In genomic region chr9:107582509-107583062, GRCm38 (mm10) we compare ENCODE assay signal across 15 mouse cellular contexts. TPM values are rescaled to one million over a fixed set of nuclear protein-coding genes. Genes with fewer than 3 reads are reported as not detected.
DNase-seq lines count a peak whose midpoint lies in the region; ATAC-seq and TF ChIP-seq lines count a peak whose summit lies in the region.
"Had no signal": no experiment of that assay in that cellular context is flagged by ENCODE, and none has a peak within 500 bp of the region (broad histone marks: within the 10 kb centered on the region; RNA-seq: fewer than 3 reads in every experiment).

No protein-coding gene starts in this region.

- DNase-seq in kidney, adult 2 months, result peak; percentile 59
- no peak for DNase-seq in kidney, postnatal 14 days
- peak; percentile 36 for DNase-seq in 416B (ENCODE audit: low read depth)
- no peak for DNase-seq in G1E (ENCODE audit: low spot score)
- DNase-seq in limb, embryonic 10.5 days (ENCODE audit: low spot score), result no peak
- no peak for DNase-seq in frontal cortex, postnatal 14 days (ENCODE audit: low spot score in 2 of 2)
- DNase-seq in cerebellum, adult 9-11 months, result no peak
- DNase-seq: heart, adult 18-20 months; heart, postnatal 14 days; thymus, postnatal 25 days had no signal

- no peak for ATAC-seq in G1E (ENCODE audit: extremely low read depth, insufficient number of reproducible peaks, low FRiP score, poor library complexity, severe bottlenecking)
- ATAC-seq in hindbrain, embryonic 16.5 days, result no peak
- ATAC-seq: inflammation-experienced regulatory T-cells, adult 6 months; lung, postnatal 0 days had no signal

- no peak overlapping the region for H3K27ac ChIP-seq in kidney, adult 2 months (ENCODE audit: insufficient read depth, low read depth, low read length)
- no peak overlapping the region for H3K27ac ChIP-seq in limb, embryonic 10.5 days
- H3K27ac ChIP-seq in hindbrain, embryonic 16.5 days (ENCODE audit: low read depth, low read length), result no peak overlapping the region
- H3K27ac ChIP-seq: midbrain, embryonic 12.5 days had no signal

- H3K4me2 ChIP-seq in hindbrain, embryonic 16.5 days (ENCODE audit: low read length), result no peak overlapping the region

- no peak overlapping the region for H3K4me3 ChIP-seq in kidney, adult 2 months (ENCODE audit: insufficient read depth, low read depth, low read length)
- peak overlapping the region; percentile 83; the same call in 1 of the 2 replicates for H3K4me3 ChIP-seq in G1E (ENCODE audit: low read depth, low read length)
- H3K4me3 ChIP-seq in limb, embryonic 10.5 days, result 0 out of 2 replicates have a peak overlapping the region, but pooled peaks have one; percentile 2
- no peak overlapping the region for H3K4me3 ChIP-seq in hindbrain, embryonic 16.5 days (ENCODE audit: low read length)
- H3K4me3 ChIP-seq: midbrain, embryonic 12.5 days had no signal

- TF ChIP-seq CTCF in kidney, adult 2 months (conservative IDR thresholded peaks at IDR 0.05; ENCODE audit: insufficient read depth, insufficient read length, low read depth, low read length), result no peak
- TF ChIP-seq CTCF in G1E (IDR thresholded peaks at IDR 0.05; ENCODE audit: low read depth, low read length), result no peak

- WGBS in kidney, adult 2 months, result 53% methylated on average over 7 of the region's 7 CpGs
- WGBS in limb, embryonic 10.5 days, result 91% methylated on average over 7 of the region's 7 CpGs
- WGBS in hindbrain, embryonic 16.5 days, result 82% methylated on average over 7 of the region's 7 CpGs

- H3K27me3 ChIP-seq in kidney, adult 2 months (replicated peaks; ENCODE audit: control insufficient read depth, insufficient read depth, low read length), result no peaks in the 10 kb centered on the region
- no peaks in the 10 kb centered on the region for H3K27me3 ChIP-seq in G1E (ENCODE audit: insufficient read depth, low read length)
- H3K27me3 ChIP-seq in limb, embryonic 10.5 days (ENCODE audit: low read depth, poor library complexity, severe bottlenecking), result no peaks in the 10 kb centered on the region
- H3K27me3 ChIP-seq in hindbrain, embryonic 16.5 days (replicated peaks; ENCODE audit: control insufficient read depth, insufficient read depth, low read length), result no peaks in the 10 kb centered on the region
- H3K27me3 ChIP-seq: CH12.LX; midbrain, embryonic 12.5 days had no signal

- no peaks in the 10 kb centered on the region for H3K36me3 ChIP-seq in kidney, adult 2 months (ENCODE audit: control insufficient read depth, insufficient read depth, low read length)
- H3K36me3 ChIP-seq in G1E (replicated peaks), result peaks cover 57% of the 10 kb centered on the region
- H3K36me3 ChIP-seq in limb, embryonic 10.5 days, result peaks cover 35% of the 10 kb centered on the region
- H3K36me3 ChIP-seq in hindbrain, embryonic 16.5 days (ENCODE audit: control insufficient read depth, insufficient read depth, low read length), result no peaks in the 10 kb centered on the region

- no peak for TF ChIP-seq POLR2A in kidney, adult 2 months (IDR thresholded peaks at IDR 0.05; ENCODE audit: low read depth, low read length)

- no peak overlapping the region for H3K9ac ChIP-seq in hindbrain, embryonic 16.5 days (ENCODE audit: low read depth, low read length)
- H3K9ac ChIP-seq: midbrain, embryonic 12.5 days had no signal

- H3K9me3 ChIP-seq in G1E (replicated peaks), result no peaks in the 10 kb centered on the region
- no peaks in the 10 kb centered on the region for H3K9me3 ChIP-seq in limb, embryonic 10.5 days (replicated peaks)
- no peaks in the 10 kb centered on the region for H3K9me3 ChIP-seq in hindbrain, embryonic 16.5 days (ENCODE audit: control insufficient read depth, low read length)
- H3K9me3 ChIP-seq: midbrain, embryonic 12.5 days had no signal

- H3K4me1 ChIP-seq in kidney, adult 2 months (ENCODE audit: control insufficient read depth, insufficient read depth, low read length), result peaks cover 18% of the 10 kb centered on the region
- peaks cover 84% of the 10 kb centered on the region for H3K4me1 ChIP-seq in G1E (ENCODE audit: insufficient read depth, low read depth, low read length)
- peaks cover 48% of the 10 kb centered on the region for H3K4me1 ChIP-seq in limb, embryonic 10.5 days
- peaks cover 24% of the 10 kb centered on the region for H3K4me1 ChIP-seq in hindbrain, embryonic 16.5 days (ENCODE audit: control insufficient read depth, insufficient read depth, low read depth, low read length)

RNA-seq across cellular contexts. Expression of gene Hyal3, which starts 2.0 kb away (rescaled TPM):
- polyA plus RNA-seq in kidney, adult 2 months (2012; rRNA removed), result 1.6 and 2.1 TPM in 2 replicates
- total RNA-seq in G1E (2014; fragmentation: Nextera tagmentation) (4.6 and 7.7 TPM in 2 replicates), G1E (2017) (1.1 and 1.4 TPM in 2 replicates)
- polyA plus RNA-seq in G1E (2012), result 0.29 and 0.53 TPM in 2 replicates
- polyA plus RNA-seq in limb, embryonic 10.5 days (2016; fragmentation: Nextera tagmentation; extraction: Ambion mirVana), result 0.56 and 0.82 TPM in 2 replicates
- polyA plus RNA-seq in hindbrain, embryonic 16.5 days (2015; fragmentation: Nextera tagmentation; extraction: Ambion mirVana), result 2.7 and 2.9 TPM in 2 replicates

RNA-seq across cellular contexts. Expression of gene Naa80, which starts 3.9 kb away (rescaled TPM):
- polyA plus RNA-seq in kidney, adult 2 months (2012; rRNA removed), result 43.0 and 62.8 TPM in 2 replicates
- 17.1 and 17.4 TPM in 2 replicates for total RNA-seq in G1E (2014; fragmentation: Nextera tagmentation)
- 13.1 and 14.6 TPM in 2 replicates for total RNA-seq in G1E (2017)
- 53.5 and 53.8 TPM in 2 replicates for polyA plus RNA-seq in G1E (2012)
- 20.1 and 22.5 TPM in 2 replicates for polyA plus RNA-seq in limb, embryonic 10.5 days (2016; fragmentation: Nextera tagmentation; extraction: Ambion mirVana)
- polyA plus RNA-seq in hindbrain, embryonic 16.5 days (2015; fragmentation: Nextera tagmentation; extraction: Ambion mirVana), result 17.1 and 22.7 TPM in 2 replicates

RNA-seq across cellular contexts. Expression of gene Ifrd2, which starts 4.9 kb away (rescaled TPM):
- polyA plus RNA-seq in kidney, adult 2 months (2012; rRNA removed), result 50.5 and 57.8 TPM in 2 replicates
- total RNA-seq in G1E (2014; fragmentation: Nextera tagmentation) (178 and 183 TPM in 2 replicates), G1E (2017) (76.0 and 76.7 TPM in 2 replicates)
- polyA plus RNA-seq in G1E (2012), result 153 and 156 TPM in 2 replicates
- 55.0 and 69.4 TPM in 2 replicates for polyA plus RNA-seq in limb, embryonic 10.5 days (2016; fragmentation: Nextera tagmentation; extraction: Ambion mirVana)
- polyA plus RNA-seq in hindbrain, embryonic 16.5 days (2015; fragmentation: Nextera tagmentation; extraction: Ambion mirVana), result 13.5 and 16.9 TPM in 2 replicates

RNA-seq across cellular contexts. Expression of gene Hyal1, which starts 5.9 kb away (rescaled TPM):
- polyA plus RNA-seq in kidney, adult 2 months (2012; rRNA removed), result 8.1 and 9.4 TPM in 2 replicates
- total RNA-seq in G1E (2014; fragmentation: Nextera tagmentation) (6.6 and 7.3 TPM in 2 replicates), G1E (2017) (1.9 and 2.3 TPM in 2 replicates)
- 1.4 and 2.2 TPM in 2 replicates for polyA plus RNA-seq in G1E (2012)
- 7.9 and 10.2 TPM in 2 replicates for polyA plus RNA-seq in limb, embryonic 10.5 days (2016; fragmentation: Nextera tagmentation; extraction: Ambion mirVana)
- polyA plus RNA-seq in hindbrain, embryonic 16.5 days (2015; fragmentation: Nextera tagmentation; extraction: Ambion mirVana), result 6.4 and 8.3 TPM in 2 replicates

RNA-seq across cellular contexts. Expression of gene Hyal2, which starts 14.8 kb away (rescaled TPM):
- 103 and 155 TPM in 2 replicates for polyA plus RNA-seq in kidney, adult 2 months (2012; rRNA removed)
- total RNA-seq in G1E (2014; fragmentation: Nextera tagmentation) (11.7 and 16.8 TPM in 2 replicates), G1E (2017) (4.2 and 5.5 TPM in 2 replicates)
- 28.9 and 33.9 TPM in 2 replicates for polyA plus RNA-seq in G1E (2012)
- polyA plus RNA-seq in limb, embryonic 10.5 days (2016; fragmentation: Nextera tagmentation; extraction: Ambion mirVana), result 160 and 168 TPM in 2 replicates
- 60.1 and 68.5 TPM in 2 replicates for polyA plus RNA-seq in hindbrain, embryonic 16.5 days (2015; fragmentation: Nextera tagmentation; extraction: Ambion mirVana)

Comparison
In these comparisons a context has a peak if more than half of its experiments do, and no peak if none do; other contexts are left out.
1. DNase-seq: peak in kidney, adult 2 months (single experiment) and 416B (single experiment); none in kidney, postnatal 14 days (single experiment), G1E (single experiment), limb, embryonic 10.5 days (single experiment), frontal cortex, postnatal 14 days (0 of 2) and cerebellum, adult 9-11 months (single experiment).
2. H3K4me3 ChIP-seq: peak in G1E (single experiment) and limb, embryonic 10.5 days (single experiment); none in kidney, adult 2 months (single experiment) and hindbrain, embryonic 16.5 days (single experiment).